30 mouse cellular contexts compared by ENCODE assay signal in genomic region chr5:121867963-121868362, GRCm38 (mm10). TPM values are rescaled to one million over a fixed set of nuclear protein-coding genes. Genes with fewer than 3 reads are reported as not detected.
DNase-seq lines count a peak whose midpoint lies in the region; ATAC-seq and TF ChIP-seq lines count a peak whose summit lies in the region.
"Had no signal": no experiment of that assay in that cellular context is flagged by ENCODE, and none has a peak within 500 bp of the region (broad histone marks: within the 10 kb centered on the region; RNA-seq: fewer than 3 reads in every experiment).

No protein-coding gene starts in this region.

- ATAC-seq in embryonic facial prominence, embryonic 14.5 days (ENCODE audit: low read depth): no peak
- ATAC-seq in lung, postnatal 0 days: no peak; the same call in 1 of the 2 replicates
- no peak for ATAC-seq in megakaryocyte progenitor cell, adult 5-6 weeks (replicated peaks; ENCODE audit: poor library complexity)
- ATAC-seq: forebrain, embryonic 16.5 days; intestine, embryonic 16.5 days had no signal

- TF ChIP-seq CTCF in lung, postnatal 0 days (IDR thresholded peaks at IDR 0.05): no peak
- no peak for TF ChIP-seq CTCF in lung, adult 2 months (IDR thresholded peaks at IDR 0.05; ENCODE audit: insufficient read depth, low read length)
- TF ChIP-seq CTCF in E14TG2a.4 (conservative IDR thresholded peaks at IDR 0.05; ENCODE audit: low read length): no peak

- H3K9me3 ChIP-seq in embryonic facial prominence, embryonic 14.5 days (ENCODE audit: control insufficient read depth, low read length): no peaks in the 10 kb centered on the region
- no peaks in the 10 kb centered on the region for H3K9me3 ChIP-seq in embryonic facial prominence, embryonic 10.5 days
- H3K9me3 ChIP-seq in lung, postnatal 0 days (ENCODE audit: low read length): no peaks in the 10 kb centered on the region
- no peaks in the 10 kb centered on the region for H3K9me3 ChIP-seq in E14TG2a.4 (ENCODE audit: low read length)
- H3K9me3 ChIP-seq: embryonic facial prominence, embryonic 12.5 days; forebrain, embryonic 10.5 days; heart, embryonic 12.5 days; hindbrain, embryonic 13.5 days; limb, embryonic 15.5 days; liver, embryonic 13.5 days had no signal

- no peaks in the 10 kb centered on the region for H3K27me3 ChIP-seq in embryonic facial prominence, embryonic 14.5 days (replicated peaks; ENCODE audit: control insufficient read depth, insufficient read depth, low read length)
- 0 out of 2 replicates have a peak, but pooled peaks cover 6% of the 10 kb centered on the region for H3K27me3 ChIP-seq in embryonic facial prominence, embryonic 10.5 days (replicated peaks; ENCODE audit: low read depth, poor library complexity, severe bottlenecking)
- H3K27me3 ChIP-seq in lung, postnatal 0 days (replicated peaks; ENCODE audit: insufficient read depth, low read length): no peaks in the 10 kb centered on the region
- H3K27me3 ChIP-seq in E14TG2a.4 (ENCODE audit: insufficient read depth, low read length): peaks cover 31% of the 10 kb centered on the region
- H3K27me3 ChIP-seq: embryonic facial prominence, embryonic 12.5 days; limb, embryonic 15.5 days; liver, embryonic 13.5 days had no signal

- TF ChIP-seq EP300 in lung, postnatal 0 days (IDR thresholded peaks at IDR 0.05): no peak

- no peaks in the 10 kb centered on the region for H3K36me3 ChIP-seq in embryonic facial prominence, embryonic 14.5 days (ENCODE audit: control insufficient read depth, insufficient read depth, low read length)
- H3K36me3 ChIP-seq in embryonic facial prominence, embryonic 10.5 days (replicated peaks): peaks cover 9% of the 10 kb centered on the region
- no peaks in the 10 kb centered on the region for H3K36me3 ChIP-seq in lung, postnatal 0 days (ENCODE audit: insufficient read depth, low read length)
- no peaks in the 10 kb centered on the region for H3K36me3 ChIP-seq in E14TG2a.4 (ENCODE audit: insufficient read depth, low read length)
- H3K36me3 ChIP-seq: embryonic facial prominence, embryonic 12.5 days; limb, embryonic 15.5 days had no signal

- no peak for TF ChIP-seq POLR2A in lung, adult 2 months (IDR thresholded peaks at IDR 0.05; ENCODE audit: borderline replicate concordance, extremely low read depth, low read depth, low read length)

- H3K27ac ChIP-seq in embryonic facial prominence, embryonic 14.5 days (replicated peaks; ENCODE audit: low read depth, low read length): no peak overlapping the region
- H3K27ac ChIP-seq in embryonic facial prominence, embryonic 10.5 days (replicated peaks): no peak overlapping the region
- no peak overlapping the region for H3K27ac ChIP-seq in lung, postnatal 0 days (ENCODE audit: low read length)
- H3K27ac ChIP-seq: embryonic facial prominence, embryonic 12.5 days; forebrain, embryonic 10.5 days; hindbrain, embryonic 13.5 days; limb, embryonic 15.5 days; liver, embryonic 13.5 days; macrophage had no signal

- no peak overlapping the region for H3K4me3 ChIP-seq in embryonic facial prominence, embryonic 14.5 days (ENCODE audit: low read depth, low read length)
- no peak overlapping the region for H3K4me3 ChIP-seq in embryonic facial prominence, embryonic 10.5 days
- no peak overlapping the region for H3K4me3 ChIP-seq in lung, postnatal 0 days (ENCODE audit: low read depth, low read length)
- no peak overlapping the region for H3K4me3 ChIP-seq in lung, adult 2 months (replicated peaks; ENCODE audit: extremely low read depth, low read depth, low read length)
- H3K4me3 ChIP-seq in E14TG2a.4 (replicated peaks; ENCODE audit: low read length): peak overlapping the region; percentile 3; the same call in 1 of the 2 replicates
- H3K4me3 ChIP-seq: embryonic facial prominence, embryonic 12.5 days; forebrain, embryonic 10.5 days; heart, embryonic 12.5 days; hindbrain, embryonic 13.5 days; limb, embryonic 15.5 days; liver, embryonic 13.5 days had no signal

- DNase-seq in embryonic facial prominence, embryonic 14.5 days (ENCODE audit: low spot score): peak; percentile 56
- DNase-seq in embryonic facial prominence, embryonic 10.5 days (ENCODE audit: low spot score): no peak
- peak; percentile 62 for DNase-seq in lung, postnatal 0 days (ENCODE audit: low spot score)
- DNase-seq in lung, adult 2 months: no peak
- peak; percentile 24 for DNase-seq in adipocyte (ENCODE audit: low spot score)
- DNase-seq in spleen, postnatal 10 days (ENCODE audit: low spot score in 2 of 2): no peak
- DNase-seq: adrenal gland, postnatal 25 days; cerebellum, adult 18-20 months; cerebellum, postnatal 14 days; gastrocnemius, postnatal 10 days; heart, postnatal 4 days; kidney, adult 9 months; kidney, postnatal 10 days; layer of hippocampus, postnatal 36 days; left cerebral cortex, postnatal 4 days; liver, embryonic 13.5 days; lung, adult 18-20 months; midbrain, embryonic 14.5 days; right cerebral cortex, adult 18-20 months; spleen, adult 18-20 months had no signal

- no peak overlapping the region for H3K9ac ChIP-seq in embryonic facial prominence, embryonic 14.5 days (ENCODE audit: low read depth, low read length)
- H3K9ac ChIP-seq in lung, postnatal 0 days (replicated peaks; ENCODE audit: low read depth): no peak overlapping the region
- H3K9ac ChIP-seq: embryonic facial prominence, embryonic 12.5 days; heart, embryonic 12.5 days; hindbrain, embryonic 13.5 days; limb, embryonic 15.5 days; liver, embryonic 13.5 days had no signal

- H3K4me2 ChIP-seq in embryonic facial prominence, embryonic 14.5 days (ENCODE audit: low read depth, low read length): no peak overlapping the region
- H3K4me2 ChIP-seq in lung, postnatal 0 days (replicated peaks; ENCODE audit: low read depth, low read length): no peak overlapping the region
- H3K4me2 ChIP-seq: embryonic facial prominence, embryonic 12.5 days; heart, embryonic 12.5 days; hindbrain, embryonic 13.5 days; limb, embryonic 15.5 days; liver, embryonic 13.5 days had no signal

- 58% methylated on average over 5 of the region's 5 CpGs for WGBS in embryonic facial prominence, embryonic 14.5 days
- WGBS in embryonic facial prominence, embryonic 10.5 days: 65% methylated on average over 5 of the region's 5 CpGs
- WGBS in lung, postnatal 0 days: 51% methylated on average over 5 of the region's 5 CpGs
- 69% methylated on average over 5 of the region's 5 CpGs for WGBS in lung, adult 2 months

- H3K4me1 ChIP-seq in embryonic facial prominence, embryonic 14.5 days (ENCODE audit: control insufficient read depth, insufficient read depth, low read length): no peaks in the 10 kb centered on the region
- H3K4me1 ChIP-seq in embryonic facial prominence, embryonic 10.5 days: peaks cover 27% of the 10 kb centered on the region
- no peaks in the 10 kb centered on the region for H3K4me1 ChIP-seq in lung, postnatal 0 days (ENCODE audit: insufficient read depth, low read depth, low read length)
- no peaks in the 10 kb centered on the region for H3K4me1 ChIP-seq in lung, adult 2 months (ENCODE audit: control insufficient read depth, insufficient read depth, low read length)
- peaks cover 61% of the 10 kb centered on the region for H3K4me1 ChIP-seq in E14TG2a.4 (replicated peaks; ENCODE audit: low read depth, low read length)

RNA-seq across cellular contexts. Expression of gene Pheta1, which starts 19.2 kb away (rescaled TPM):
- polyA plus RNA-seq in embryonic facial prominence, embryonic 14.5 days (2014; fragmentation: Nextera tagmentation; extraction: Ambion mirVana): 18.8 and 20.3 TPM in 2 replicates
- polyA plus RNA-seq in embryonic facial prominence, embryonic 10.5 days (2016; fragmentation: Nextera tagmentation; extraction: Ambion mirVana): 56.5 and 60.0 TPM in 2 replicates
- polyA plus RNA-seq in lung, postnatal 0 days (2015; fragmentation: Nextera tagmentation; extraction: Ambion mirVana): 22.7 and 23.4 TPM in 2 replicates
- 20.4 and 25.3 TPM in 2 replicates for polyA plus RNA-seq in lung, adult 2 months (2012; rRNA removed)
- total RNA-seq in megakaryocyte progenitor cell, adult 5-6 weeks (2015): 0.35 and 1.7 TPM in 2 replicates
- total RNA-seq in megakaryocyte progenitor cell, adult 5-6 weeks (2017): 1.6 and 2.4 TPM in 2 replicates

RNA-seq across cellular contexts. Expression of gene Sh2b3, which starts 30.5 kb away (rescaled TPM):
- 17.8 and 18.3 TPM in 2 replicates for polyA plus RNA-seq in embryonic facial prominence, embryonic 14.5 days (2014; fragmentation: Nextera tagmentation; extraction: Ambion mirVana)
- polyA plus RNA-seq in embryonic facial prominence, embryonic 10.5 days (2016; fragmentation: Nextera tagmentation; extraction: Ambion mirVana): 7.9 TPM in 2 replicates
- polyA plus RNA-seq in lung, postnatal 0 days (2015; fragmentation: Nextera tagmentation; extraction: Ambion mirVana): 24.4 and 26.2 TPM in 2 replicates
- polyA plus RNA-seq in lung, adult 2 months (2012; rRNA removed): 58.8 and 106 TPM in 2 replicates
- total RNA-seq in megakaryocyte progenitor cell, adult 5-6 weeks (2015): 28.2 and 31.7 TPM in 2 replicates
- total RNA-seq in megakaryocyte progenitor cell, adult 5-6 weeks (2017): 13.5 and 13.6 TPM in 2 replicates

Comparison
In these comparisons a context has a peak if more than half of its experiments do, and no peak if none do; other contexts are left out.
1. DNase-seq: peak in embryonic facial prominence, embryonic 14.5 days (single experiment), lung, postnatal 0 days (single experiment) and adipocyte (single experiment); none in embryonic facial prominence, embryonic 10.5 days (single experiment), lung, adult 2 months (single experiment) and spleen, postnatal 10 days (0 of 2).